Mouse (Mus musculus) ovary, postnatal 10 days (tissue): Measurements from ENCODE around the gene Brk1.

ENCODE experiments used
- DNase-seq: peaks from one replicate; pipeline ENCODE4 v3.0.0; 2022; ENCODE audit warnings: low spot score

Gene Brk1

GRCm38 (mm10) chr6:113660492-113661352 lies 56.1 kb downstream of the Brk1 start:
- DNase-seq = no peak

DNA sequence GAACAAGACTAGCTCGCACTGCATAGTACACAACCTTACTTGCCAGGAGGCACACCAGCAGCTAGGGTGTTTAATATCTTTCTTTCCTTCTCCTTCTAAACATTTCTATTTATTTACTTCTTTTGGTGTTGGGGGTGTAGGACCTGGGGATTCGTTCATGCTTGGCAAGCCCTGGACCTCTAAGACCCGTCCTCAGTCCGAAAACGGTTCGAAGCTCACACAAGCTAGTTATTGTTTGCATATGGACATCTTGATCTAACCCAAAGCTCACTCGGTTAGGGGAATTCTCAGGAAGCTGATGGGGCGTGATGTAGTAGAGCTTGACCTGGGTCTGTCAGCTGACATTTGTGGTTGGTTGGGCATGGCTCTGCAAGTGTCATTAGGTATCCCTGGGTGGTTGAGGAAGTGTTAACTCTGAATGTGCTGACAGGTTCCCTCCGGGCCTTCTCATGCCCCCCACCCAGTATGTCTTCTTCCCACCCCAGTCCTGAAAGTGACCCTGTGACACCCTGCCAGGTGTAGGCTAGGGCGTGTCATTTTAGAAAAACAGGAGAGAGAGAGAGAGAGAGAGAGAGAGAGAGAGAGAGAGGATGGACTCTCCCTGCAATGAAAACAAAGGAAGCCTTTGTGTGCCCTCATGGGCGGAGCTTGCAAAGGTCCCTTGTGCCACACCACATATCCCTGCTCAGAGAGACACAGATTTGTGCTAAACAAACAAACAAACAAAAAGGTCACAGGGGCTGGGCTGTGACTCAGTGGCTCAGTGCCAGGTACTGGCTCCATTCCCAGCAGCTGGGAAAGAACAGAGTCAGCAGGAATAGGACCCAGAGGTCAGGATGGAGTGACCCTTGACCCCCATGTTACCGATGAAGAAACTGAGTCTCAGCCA lies 57.0 kb downstream of the Brk1 start:
- DNase-seq = no peak

DNA sequence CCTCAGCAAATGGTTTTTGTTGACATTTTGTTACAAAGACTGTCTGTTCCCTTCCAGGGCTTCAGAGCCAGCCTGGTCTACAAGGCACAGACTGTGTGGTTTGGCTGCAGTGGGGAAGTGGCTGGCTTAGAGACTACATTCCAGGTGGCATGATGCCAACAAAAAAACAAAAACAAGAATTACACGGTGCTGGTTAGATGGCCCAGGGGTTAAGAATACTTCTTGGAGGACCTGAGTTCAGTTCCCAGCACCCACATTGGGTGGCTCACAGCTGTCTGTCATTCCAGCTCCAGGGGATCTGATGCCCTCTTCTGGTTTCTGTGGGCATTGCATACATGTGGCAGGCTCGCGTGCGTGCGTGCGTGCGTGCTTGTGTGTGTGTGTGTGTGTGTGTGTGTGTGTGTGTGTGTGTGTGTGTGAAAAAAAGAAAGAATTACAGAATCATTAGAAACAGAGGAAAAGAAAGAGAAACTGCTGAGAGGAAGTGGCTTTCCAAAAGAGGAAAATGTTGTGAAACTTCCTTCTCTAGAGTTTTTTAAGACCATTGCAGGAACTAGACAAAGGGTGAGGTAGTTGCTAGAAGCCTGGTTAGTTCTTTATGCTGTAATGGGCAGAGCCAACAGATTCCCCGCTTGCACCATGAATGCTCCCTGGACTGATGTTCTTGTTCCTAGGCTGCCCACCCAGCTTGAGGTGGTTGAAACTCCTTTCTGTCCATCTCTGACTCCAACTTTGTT lies 58.6 kb downstream of the Brk1 start:
- no peak for DNase-seq

- DNase-seq = no peak
Measured at GRCm38 (mm10) chr6:113664305-113664704, 59.7 kb downstream of the Brk1 start.
